Mouse (Mus musculus): ENCODE data around the gene Crocc. TPM values are rescaled to one million over a fixed set of nuclear protein-coding genes. Genes with fewer than 3 reads are reported as not detected.

The Crocc gene
- polyA plus RNA-seq, 1 experiment from 2014 or later: 11.0 TPM

- 74% methylated on average over 18 of the region's 18 CpGs for WGBS
- Histone ChIP-seq H3K27me3 (replicated peaks; ENCODE audit: low read depth, poor library complexity, severe bottlenecking) (no peaks in the 10 kb centered on the region), H3K27ac (replicated peaks) (0 out of 2 replicates have a peak overlapping the region, but pooled peaks have one; percentile 84), H3K36me3 (replicated peaks) (peaks cover 24% of the 10 kb centered on the region), H3K4me1 (peaks cover 14% of the 10 kb centered on the region), H3K9me3 (no peaks in the 10 kb centered on the region; the same call in 1 of the 2 replicates), H3K4me3 (peak overlapping the region; percentile 75)
- no peak for DNase-seq (ENCODE audit: low spot score)
Measured at GRCm38 (mm10) chr4:141078510-141079137, 18.3 kb upstream of the Crocc start.

GRCm38 (mm10) chr4:141077681-141078509 lies 17.5 kb upstream of the Crocc start, which contains the start of gene Necap2:
Necap2 (minus strand) TSS chr4:141078357.
- Histone ChIP-seq H3K36me3 (replicated peaks) (peaks cover 31% of the 10 kb centered on the region), H3K4me1 (peaks cover 14% of the 10 kb centered on the region), H3K27ac (replicated peaks) (peak within 1 kb of the TSS; percentile 84), H3K27me3 (replicated peaks; ENCODE audit: low read depth, poor library complexity, severe bottlenecking) (no peaks in the 10 kb centered on the region), H3K4me3 (peak within 1 kb of the TSS; percentile 75), H3K9me3 (no peaks in the 10 kb centered on the region; the same call in 1 of the 2 replicates)
- under 1% methylated on average over 67 of the region's 67 CpGs for WGBS
- peak; percentile 96 for DNase-seq (ENCODE audit: low spot score)

GRCm38 (mm10) chr4:141076761-141077506 lies 16.6 kb upstream of the Crocc start:
- no peak for DNase-seq (ENCODE audit: low spot score)
- Histone ChIP-seq H3K36me3 (replicated peaks) (peaks cover 41% of the 10 kb centered on the region), H3K4me3 (peak overlapping the region; percentile 75), H3K27me3 (replicated peaks; ENCODE audit: low read depth, poor library complexity, severe bottlenecking) (no peaks in the 10 kb centered on the region), H3K4me1 (peaks cover 14% of the 10 kb centered on the region), H3K9me3 (no peaks in the 10 kb centered on the region; the same call in 1 of the 2 replicates), H3K27ac (replicated peaks) (no peak overlapping the region)
- 85% methylated on average over 17 of the region's 17 CpGs for WGBS

GRCm38 (mm10) chr4:141074109-141074508 lies 13.8 kb upstream of the Crocc start:
- Histone ChIP-seq H3K27ac (replicated peaks) (no peak overlapping the region), H3K27me3 (replicated peaks; ENCODE audit: low read depth, poor library complexity, severe bottlenecking) (no peaks in the 10 kb centered on the region), H3K4me3 (no peak overlapping the region), H3K4me1 (peaks cover 14% of the 10 kb centered on the region), H3K36me3 (replicated peaks) (peaks cover 69% of the 10 kb centered on the region), H3K9me3 (no peaks in the 10 kb centered on the region)
- WGBS: 96% methylated on average over 4 of the region's 4 CpGs
- no peak for DNase-seq (ENCODE audit: low spot score)

GRCm38 (mm10) chr4:141073661-141074060 lies 13.3 kb upstream of the Crocc start:
- peaks cover 74% of the 10 kb centered on the region for H3K36me3 ChIP-seq (replicated peaks)
- no peak for DNase-seq (ENCODE audit: low spot score)
- no peaks in the 10 kb centered on the region for H3K9me3 ChIP-seq
- no peak overlapping the region for H3K4me3 ChIP-seq
- no peak overlapping the region for H3K27ac ChIP-seq (replicated peaks)
- 95% methylated on average over 9 of the region's 9 CpGs for WGBS
- peaks cover 14% of the 10 kb centered on the region for H3K4me1 ChIP-seq
- H3K27me3 ChIP-seq (replicated peaks; ENCODE audit: low read depth, poor library complexity, severe bottlenecking): no peaks in the 10 kb centered on the region

GRCm38 (mm10) chr4:141072502-141072901 lies 12.2 kb upstream of the Crocc start:
- no peak overlapping the region for H3K27ac ChIP-seq (replicated peaks)
- 93% methylated on average over 11 of the region's 11 CpGs for WGBS
- peaks cover 85% of the 10 kb centered on the region for H3K36me3 ChIP-seq (replicated peaks)

GRCm38 (mm10) chr4:141069731-141070130 lies 9.4 kb upstream of the Crocc start:
- no peaks in the 10 kb centered on the region for H3K27me3 ChIP-seq (replicated peaks; ENCODE audit: low read depth, poor library complexity, severe bottlenecking)
- H3K4me3 ChIP-seq: no peak overlapping the region; the same call in 1 of the 2 replicates
- no peak overlapping the region for H3K27ac ChIP-seq (replicated peaks)
- peak; percentile 57 for DNase-seq (ENCODE audit: low spot score)
- 67% methylated on average over 4 of the region's 4 CpGs for WGBS
- H3K36me3 ChIP-seq (replicated peaks): peaks cover 95% of the 10 kb centered on the region
- H3K4me1 ChIP-seq: no peaks in the 10 kb centered on the region
- H3K9me3 ChIP-seq: no peaks in the 10 kb centered on the region

More at GRCm38 (mm10) chr4:141072502-141072901, 12.2 kb upstream of the Crocc start:
- Histone ChIP-seq H3K4me3 (no peak overlapping the region), H3K27me3 (replicated peaks; ENCODE audit: low read depth, poor library complexity, severe bottlenecking) (no peaks in the 10 kb centered on the region), H3K9me3 (no peaks in the 10 kb centered on the region), H3K4me1 (peaks cover 12% of the 10 kb centered on the region)
- no peak for DNase-seq (ENCODE audit: low spot score)

GRCm38 (mm10) chr4:141068655-141069054 lies 8.3 kb upstream of the Crocc start:
- Histone ChIP-seq H3K36me3 (replicated peaks) (peaks cover 84% of the 10 kb centered on the region), H3K27me3 (replicated peaks; ENCODE audit: low read depth, poor library complexity, severe bottlenecking) (no peaks in the 10 kb centered on the region), H3K9me3 (no peaks in the 10 kb centered on the region), H3K27ac (replicated peaks) (no peak overlapping the region), H3K4me3 (no peak overlapping the region), H3K4me1 (no peaks in the 10 kb centered on the region)
- DNase-seq (ENCODE audit: low spot score): no peak
- WGBS: 91% methylated on average over 8 of the region's 8 CpGs

- Histone ChIP-seq H3K27me3 (replicated peaks; ENCODE audit: low read depth, poor library complexity, severe bottlenecking) (no peaks in the 10 kb centered on the region), H3K4me3 (no peak overlapping the region), H3K27ac (replicated peaks) (no peak overlapping the region), H3K9me3 (no peaks in the 10 kb centered on the region), H3K36me3 (replicated peaks) (peaks cover 73% of the 10 kb centered on the region), H3K4me1 (no peaks in the 10 kb centered on the region)
- no peak for DNase-seq (ENCODE audit: low spot score)
- 87% methylated on average over 9 of the region's 9 CpGs for WGBS
Measured at GRCm38 (mm10) chr4:141067516-141068046, 7.2 kb upstream of the Crocc start.

GRCm38 (mm10) chr4:141066709-141067515 lies 6.6 kb upstream of the Crocc start:
- no peak for DNase-seq (ENCODE audit: low spot score)
- 89% methylated on average over 12 of the region's 12 CpGs for WGBS
- Histone ChIP-seq H3K36me3 (replicated peaks) (peaks cover 66% of the 10 kb centered on the region), H3K4me1 (no peaks in the 10 kb centered on the region), H3K27me3 (replicated peaks; ENCODE audit: low read depth, poor library complexity, severe bottlenecking) (no peaks in the 10 kb centered on the region), H3K27ac (replicated peaks) (no peak overlapping the region), H3K4me3 (no peak overlapping the region), H3K9me3 (no peaks in the 10 kb centered on the region)

- no peak overlapping the region for H3K4me3 ChIP-seq
- no peak overlapping the region for H3K27ac ChIP-seq (replicated peaks)
- H3K36me3 ChIP-seq (replicated peaks): peaks cover 48% of the 10 kb centered on the region
- H3K9me3 ChIP-seq: no peaks in the 10 kb centered on the region
- DNase-seq (ENCODE audit: low spot score): peak; percentile 86
- peaks cover 12% of the 10 kb centered on the region for H3K4me1 ChIP-seq
- WGBS: 5% methylated on average over 8 of the region's 8 CpGs
- no peaks in the 10 kb centered on the region for H3K27me3 ChIP-seq (replicated peaks; ENCODE audit: low read depth, poor library complexity, severe bottlenecking)
Measured at GRCm38 (mm10) chr4:141065123-141065522, 4.8 kb upstream of the Crocc start.
